Mouse (Mus musculus) heart, postnatal 25 days (tissue): ENCODE measurements around the gene Syngap1. TPM values are rescaled to one million over a fixed set of nuclear protein-coding genes. Genes with fewer than 3 reads are reported as not detected.

ENCODE experiments used
- DNase-seq: peaks from one replicate; pipeline ENCODE4 v3.0.0; 2022; ENCODE audit warnings: low spot score
- intact Hi-C: fragments of 180-260 bp; cut with DNase I; formaldehyde crosslinking; loops from one replicate; pipeline ENCODE4 v1.15.1; 2025
- total RNA-seq, 2 experiments: library from RNA; stranded (reverse); gene quantifications; 2 replicates each; pipeline ENCODE4 v1.2.3; 2021

The Syngap1 gene
- total RNA-seq, 2 experiments from 2014 or later, result 5.3 to 5.5 TPM

GRCm38 (mm10) chr17:26951406-26951805 is 10.4 kb downstream of the Syngap1 start:
- intact Hi-C loops, result no loop called here
- DNase-seq, result no peak

- intact Hi-C loops, result no loop called here
- no peak for DNase-seq
These were observed 11.2 kb downstream of the Syngap1 start for GRCm38 (mm10) chr17:26951952-26952877.

- intact Hi-C loops, result no loop called here
- no peak for DNase-seq
These were observed 12.1 kb downstream of the Syngap1 start for GRCm38 (mm10) chr17:26953201-26953600.

GRCm38 (mm10) chr17:26953726-26954125 is 12.7 kb downstream of the Syngap1 start:
- intact Hi-C loops, result no loop called here
- no peak for DNase-seq

GRCm38 (mm10) chr17:26956309-26956708 is 15.3 kb downstream of the Syngap1 start:
- intact Hi-C loops, result no loop called here
- no peak for DNase-seq

DNA sequence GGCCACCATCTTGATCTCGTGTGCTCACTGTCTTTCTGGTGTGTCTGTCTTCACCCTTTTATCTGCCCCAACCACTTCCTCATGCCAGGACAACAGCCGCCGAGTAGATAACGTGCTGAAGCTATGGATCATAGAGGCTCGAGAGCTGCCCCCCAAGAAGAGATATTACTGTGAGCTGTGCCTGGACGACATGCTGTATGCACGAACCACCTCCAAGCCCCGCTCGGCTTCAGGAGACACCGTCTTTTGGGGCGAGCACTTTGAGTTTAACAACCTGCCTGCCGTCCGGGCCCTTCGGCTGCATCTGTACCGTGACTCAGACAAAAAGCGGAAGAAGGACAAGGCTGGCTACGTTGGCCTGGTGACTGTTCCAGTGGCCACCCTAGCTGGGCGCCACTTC is 15.8 kb downstream of the Syngap1 start:
- DNase-seq, result no peak
- intact Hi-C loops, result no loop called here

DNA sequence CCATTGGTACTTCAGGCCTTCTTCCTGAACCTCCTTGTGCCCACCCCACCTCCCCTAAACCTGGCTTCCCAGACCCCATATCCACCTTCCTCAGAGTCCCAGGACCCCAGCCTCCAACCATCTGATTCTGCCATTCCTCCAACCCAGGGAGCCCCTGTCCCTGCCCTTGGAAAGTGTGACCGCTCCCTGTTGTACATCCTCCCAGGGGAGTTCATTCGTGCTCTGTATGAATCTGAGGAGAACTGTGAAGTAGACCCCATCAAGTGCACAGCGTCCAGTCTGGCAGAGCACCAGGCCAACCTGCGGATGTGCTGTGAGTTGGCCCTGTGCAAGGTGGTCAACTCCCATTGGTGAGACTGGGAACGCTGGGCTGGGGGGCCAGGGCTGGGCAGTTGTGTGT is 16.8 kb downstream of the Syngap1 start:
- intact Hi-C loops, result no loop called here
- no peak for DNase-seq

- intact Hi-C loops, result no loop called here
- no peak for DNase-seq
These were observed 17.8 kb downstream of the Syngap1 start for GRCm38 (mm10) chr17:26958880-26959279.

GRCm38 (mm10) chr17:26959815-26960214 is 18.8 kb downstream of the Syngap1 start:
- intact Hi-C loops, result no loop called here
- DNase-seq, result no peak

GRCm38 (mm10) chr17:26961572-26962240 is 20.7 kb downstream of the Syngap1 start:
- intact Hi-C loops, result no loop called here
- no peak for DNase-seq

DNA sequence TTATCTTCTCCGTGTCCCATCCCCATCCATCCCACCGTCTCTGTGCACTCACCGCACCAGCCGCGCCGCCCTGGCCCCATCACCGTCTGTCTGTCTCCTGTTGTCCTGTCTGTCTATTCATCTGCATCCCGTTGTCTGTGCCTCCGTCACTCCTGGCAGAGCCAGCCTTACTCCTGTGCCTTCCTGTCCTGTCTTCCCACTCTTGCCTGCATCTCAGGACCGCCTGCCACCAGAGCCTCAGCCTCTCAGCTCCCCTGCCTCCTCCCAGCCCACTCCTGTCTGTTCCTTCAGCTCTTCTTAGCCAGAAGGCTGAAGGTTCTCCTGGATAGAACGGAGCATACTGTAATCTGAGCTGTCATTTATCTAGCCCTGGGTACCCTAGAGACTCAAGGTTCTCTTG is 25.9 kb downstream of the Syngap1 start:
- intact Hi-C loops, result no loop called here

DNA sequence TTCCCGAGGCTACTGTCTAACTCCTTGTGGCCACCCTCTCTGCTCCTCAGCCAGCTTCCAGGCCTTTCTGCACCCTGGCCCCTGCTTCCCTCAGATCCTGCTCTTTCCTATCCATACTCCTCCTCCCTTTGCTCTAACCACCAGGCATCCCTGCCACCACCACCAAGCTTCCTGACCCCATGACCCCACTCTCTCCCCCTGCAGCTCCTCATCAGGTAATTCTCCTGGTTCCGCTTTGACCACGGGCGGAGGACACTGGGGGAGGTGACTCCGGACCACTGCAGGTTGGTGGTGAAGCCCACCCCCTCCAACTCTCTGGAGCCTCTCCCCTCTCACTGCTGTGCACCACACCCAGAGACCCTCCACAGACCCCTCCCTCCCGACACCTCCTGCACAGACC is 26.4 kb downstream of the Syngap1 start:
- intact Hi-C loops, result no loop called here
- no peak for DNase-seq

More for the DNA sequence above, 25.9 kb downstream of the Syngap1 start:
- no peak for DNase-seq

GRCm38 (mm10) chr17:26968200-26968611 is 27.2 kb downstream of the Syngap1 start:
- intact Hi-C loops, result no loop called here
- DNase-seq, result no peak

DNA sequence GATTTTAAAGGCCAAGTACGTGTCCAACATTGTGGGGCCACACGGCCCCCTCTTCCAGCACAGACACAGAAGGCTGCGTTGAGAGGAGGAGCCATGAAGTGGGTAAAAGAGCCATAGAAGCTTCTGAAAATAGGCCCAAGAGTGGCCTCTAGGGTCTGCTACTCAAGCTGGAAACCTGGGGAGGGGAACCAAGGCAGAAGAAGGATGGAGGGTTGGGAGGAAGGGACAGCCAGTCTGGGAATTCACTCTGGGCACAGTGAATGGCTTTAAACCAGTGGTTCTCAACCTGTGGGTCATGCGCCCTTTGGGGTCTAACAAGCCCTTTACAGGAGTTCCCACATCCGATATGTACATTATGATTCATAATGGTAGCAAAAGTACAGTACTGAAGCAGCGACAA is 28.2 kb downstream of the Syngap1 start:
- DNase-seq, result no peak
- intact Hi-C loops, result no loop called here

GRCm38 (mm10) chr17:26970221-26970620 is 29.2 kb downstream of the Syngap1 start:
- intact Hi-C loops, result loop anchor here (10.0 kb wide), 1 partner anchor 55 kb away; the partner anchor contains the start of gene Kifc5b

DNA sequence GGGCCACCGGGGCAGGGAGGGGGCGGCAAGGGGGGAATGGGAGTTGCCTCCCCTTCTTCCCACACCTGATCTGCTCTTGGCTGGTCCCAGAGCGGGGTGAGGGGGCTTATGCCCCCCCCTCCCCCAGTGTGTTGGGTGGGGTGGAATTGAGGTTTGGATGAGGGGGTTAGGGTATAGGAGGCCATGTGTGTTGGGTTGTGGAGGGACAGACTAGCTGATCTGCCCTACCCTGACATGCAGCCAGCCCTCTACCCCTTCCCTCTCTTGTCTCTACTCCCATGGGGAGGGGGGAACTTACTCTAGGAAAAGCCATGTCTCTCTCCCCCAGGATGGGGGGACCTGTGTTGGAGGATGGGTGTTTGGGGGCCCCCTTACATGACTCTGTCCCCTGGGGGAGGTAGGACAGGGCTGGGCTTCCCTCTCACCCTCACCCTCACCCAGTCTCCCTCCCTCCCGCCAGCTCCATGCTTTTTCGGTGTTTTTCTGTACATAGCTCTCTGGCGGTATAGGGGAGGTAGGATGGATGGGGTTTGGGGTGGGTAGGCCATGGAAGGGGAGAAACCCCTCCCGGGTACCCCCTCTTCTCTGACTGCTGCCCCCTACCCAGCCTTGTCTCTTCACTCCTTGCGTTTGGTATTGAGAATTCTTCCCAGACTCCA is 30.3 kb downstream of the Syngap1 start:
- no peak for DNase-seq
- intact Hi-C loops, result loop anchor here (10.0 kb wide), 1 partner anchor 57 kb away; the partner anchor contains the start of gene Kifc5b

More at GRCm38 (mm10) chr17:26970221-26970620, 29.2 kb downstream of the Syngap1 start:
- DNase-seq, result no peak

DNA sequence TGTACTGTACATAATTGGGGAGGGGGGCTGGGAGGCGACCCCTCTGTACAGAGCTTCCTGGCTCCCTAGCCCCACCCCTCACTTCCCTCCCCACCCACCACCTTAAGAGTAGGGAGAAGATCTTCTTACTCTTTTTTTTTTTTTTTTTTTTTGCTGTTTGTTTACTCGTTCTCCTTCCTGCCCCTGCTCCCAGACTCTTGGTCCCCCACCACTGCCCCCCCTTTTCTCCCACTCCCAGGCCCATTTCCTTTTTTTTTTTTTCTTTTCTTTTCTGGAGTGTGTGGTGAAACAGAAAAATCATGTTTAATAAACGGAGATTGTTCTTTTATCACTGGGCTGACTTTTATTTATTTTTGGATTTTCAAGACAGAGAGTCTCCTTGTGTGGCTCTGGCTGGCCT is 31.1 kb downstream of the Syngap1 start:
- no peak for DNase-seq
- intact Hi-C loops, result loop anchor here (2.0 to 10.0 kb wide), 2 partner anchors 49 to 57 kb away; partner anchors contain the start of gene Kifc5b

GRCm38 (mm10) chr17:26972703-26973574 is 31.9 kb downstream of the Syngap1 start, which contains the start of gene Zbtb9:
Zbtb9 (plus strand) TSS chr17:26973167.
- intact Hi-C loops, result loop anchor here (2.0 to 10.0 kb wide), 2 partner anchors 48 to 58 kb away; partner anchors contain the start of gene Kifc5b
- peak; percentile 95 for DNase-seq

DNA sequence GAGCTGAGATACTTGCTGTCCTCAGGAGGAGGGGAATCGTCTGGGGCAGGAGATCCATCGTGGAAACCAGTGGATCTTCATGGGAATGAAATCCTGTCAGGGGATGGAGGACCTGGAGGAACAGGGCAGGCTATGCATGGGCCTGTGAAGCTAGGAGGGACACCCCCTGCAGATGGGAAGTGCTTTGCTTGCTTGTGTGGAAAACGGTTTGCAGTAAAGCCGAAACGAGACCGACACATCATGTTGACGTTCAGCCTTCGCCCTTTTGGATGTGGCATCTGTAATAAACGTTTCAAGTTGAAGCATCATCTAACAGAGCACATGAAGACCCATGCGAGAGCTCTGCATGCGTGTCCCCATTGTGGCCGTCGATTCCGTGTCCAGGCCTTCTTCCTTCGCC is 33.5 kb downstream of the Syngap1 start:
- DNase-seq, result no peak
- intact Hi-C loops, result loop anchor here (10.0 kb wide), 1 partner anchor 60 kb away; the partner anchor contains the start of gene Kifc5b
